Mouse (Mus musculus): ENCODE measurements around the gene Mip. TPM values are rescaled to one million over a fixed set of nuclear protein-coding genes. Genes with fewer than 3 reads are reported as not detected.
"Not testable (repeated sequence)": the region's sequence is repeated elsewhere in the genome, so short reads cannot be mapped to it uniquely, and the experiment has no call there.

Gene Mip
- polyA plus RNA-seq, 1 experiment from 2014 or later, result not detected

DNA sequence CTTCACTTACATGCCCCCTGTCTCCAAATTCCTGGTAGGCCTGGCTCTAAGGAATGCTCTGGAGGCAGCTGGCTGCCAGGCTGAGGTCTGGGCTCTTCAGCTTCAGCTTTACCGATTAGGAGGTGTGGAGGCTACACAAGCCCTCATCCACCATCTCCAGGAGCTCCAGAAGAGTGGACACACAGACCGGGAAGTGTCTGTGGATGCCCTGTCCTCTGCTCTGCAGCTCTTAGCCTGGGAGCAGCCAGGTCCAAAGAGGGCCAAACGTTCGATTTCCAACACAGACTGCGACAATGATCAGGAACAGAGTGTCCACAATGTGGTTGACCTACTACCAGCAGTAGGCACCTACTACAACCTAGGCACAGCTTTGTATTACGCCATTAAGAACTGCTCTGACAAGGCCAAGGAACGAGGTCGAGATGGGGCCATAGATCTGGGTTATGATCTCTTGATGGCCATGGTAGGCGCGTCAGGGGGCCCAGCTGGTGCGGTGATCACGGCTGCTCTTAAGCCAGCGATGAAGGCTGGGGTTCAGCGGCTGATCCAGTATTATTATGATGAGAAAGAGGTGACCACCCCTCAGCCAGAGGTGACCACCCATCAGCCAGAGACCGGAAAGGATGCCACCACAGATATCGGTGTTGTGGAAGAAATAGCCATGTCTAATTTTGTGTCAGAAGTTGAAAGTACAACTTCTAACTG is 43.7 kb downstream of the Mip start:
- no peak overlapping the region for H3K27ac ChIP-seq (ENCODE audit: low read depth, low read length)
- no peaks in the 10 kb centered on the region for H3K36me3 ChIP-seq (ENCODE audit: control insufficient read depth, insufficient read depth, low read length)
- H3K9ac ChIP-seq (replicated peaks; ENCODE audit: low read depth, low read length), result no peak overlapping the region
- 88% methylated on average over 16 of the region's 16 CpGs for WGBS
- no peaks in the 10 kb centered on the region for H3K9me3 ChIP-seq (ENCODE audit: control insufficient read depth, low read length)
- peaks cover 4% of the 10 kb centered on the region; the same call in 1 of the 2 replicates for H3K4me1 ChIP-seq (ENCODE audit: control insufficient read depth, insufficient read depth, low read length)
- H3K4me3 ChIP-seq (ENCODE audit: low read depth, low read length), result peak overlapping the region; percentile 69; the same call in 1 of the 2 replicates
- ATAC-seq (ENCODE audit: low read depth), result no peak
- H3K4me2 ChIP-seq (ENCODE audit: low read depth, low read length), result no peak overlapping the region; the same call in 1 of the 2 replicates
- H3K27me3 ChIP-seq (ENCODE audit: control insufficient read depth, insufficient read depth, low read length), result no peaks in the 10 kb centered on the region

DNA sequence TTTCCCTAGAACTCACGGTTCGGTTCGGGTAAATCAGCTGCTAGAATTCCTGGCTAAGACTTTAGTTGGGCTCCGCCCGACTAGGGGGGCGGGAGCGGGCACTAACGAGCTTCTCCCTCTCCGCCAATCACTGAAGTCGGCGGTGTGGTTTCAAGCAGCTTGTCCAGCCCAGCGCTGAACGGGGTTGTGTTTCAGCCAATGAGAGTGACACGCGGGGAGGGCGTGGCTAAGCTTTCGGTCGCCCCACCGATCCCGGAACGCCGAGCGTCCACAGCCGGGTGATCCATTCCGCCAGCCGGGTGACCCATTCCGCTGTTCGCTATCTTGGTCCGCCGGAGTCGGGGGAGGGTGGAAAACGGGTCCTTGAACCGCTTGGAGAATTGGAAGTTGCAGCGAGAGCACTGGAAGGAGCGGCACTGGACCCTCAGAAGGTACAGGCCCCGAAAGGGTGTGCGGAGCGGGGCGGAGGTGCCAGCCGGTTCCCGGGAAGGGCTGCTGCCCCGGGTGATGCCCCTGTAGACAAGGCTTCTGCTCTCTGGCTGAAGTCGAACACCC is 44.7 kb downstream of the Mip start, which contains the start of gene Stat2:
Stat2 (plus strand) TSS at position 273 of the 555 bp plus-strand sequence.
- WGBS, result under 1% methylated on average over 42 of the region's 43 CpGs
- Histone ChIP-seq H3K4me2 (ENCODE audit: low read depth, low read length) (peak within 1 kb of the TSS; percentile 54), H3K27ac (ENCODE audit: low read depth, low read length) (peak within 1 kb of the TSS; percentile 80), H3K9me3 (ENCODE audit: control insufficient read depth, low read length) (no peaks in the 10 kb centered on the region), H3K4me3 (ENCODE audit: low read depth, low read length) (peak within 1 kb of the TSS; percentile 69), H3K9ac (replicated peaks; ENCODE audit: low read depth, low read length) (peak within 1 kb of the TSS; percentile 61), H3K36me3 (ENCODE audit: control insufficient read depth, insufficient read depth, low read length) (no peaks in the 10 kb centered on the region), H3K4me1 (ENCODE audit: control insufficient read depth, insufficient read depth, low read length) (peaks cover 4% of the 10 kb centered on the region; the same call in 1 of the 2 replicates), H3K27me3 (ENCODE audit: control insufficient read depth, insufficient read depth, low read length) (no peaks in the 10 kb centered on the region)
- ATAC-seq (ENCODE audit: low read depth), result peak; percentile 100

DNA sequence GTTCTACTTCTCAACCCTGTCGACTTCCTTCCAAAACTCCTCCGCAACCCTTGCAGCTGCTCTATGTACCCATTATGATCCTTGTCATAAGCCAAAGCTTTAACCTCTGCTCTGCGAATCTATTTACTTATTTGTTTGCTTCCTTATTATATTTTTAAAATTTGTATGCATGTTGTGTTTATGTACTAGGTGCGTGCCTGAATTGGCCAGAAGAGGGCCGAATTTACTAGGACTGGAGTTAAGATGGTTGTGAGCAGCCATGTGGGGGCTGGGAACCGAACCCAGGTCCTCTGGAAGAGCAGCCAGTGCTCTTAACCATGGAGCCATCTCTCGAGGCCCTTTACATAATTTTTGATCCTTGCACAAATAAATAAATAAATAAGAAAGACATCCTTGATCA is 45.2 kb downstream of the Mip start:
- Histone ChIP-seq H3K9me3 (ENCODE audit: control insufficient read depth, low read length) (no peaks in the 10 kb centered on the region), H3K9ac (replicated peaks; ENCODE audit: low read depth, low read length) (peak overlapping the region; percentile 61), H3K4me3 (ENCODE audit: low read depth, low read length) (peak overlapping the region; percentile 69), H3K4me2 (ENCODE audit: low read depth, low read length) (peak overlapping the region; percentile 54), H3K27me3 (ENCODE audit: control insufficient read depth, insufficient read depth, low read length) (no peaks in the 10 kb centered on the region), H3K27ac (ENCODE audit: low read depth, low read length) (peak overlapping the region; percentile 80), H3K36me3 (ENCODE audit: control insufficient read depth, insufficient read depth, low read length) (no peaks in the 10 kb centered on the region), H3K4me1 (ENCODE audit: control insufficient read depth, insufficient read depth, low read length) (peaks cover 4% of the 10 kb centered on the region; the same call in 1 of the 2 replicates)
- 49% methylated on average over 7 of the region's 7 CpGs for WGBS
- ATAC-seq (ENCODE audit: low read depth), result no peak

DNA sequence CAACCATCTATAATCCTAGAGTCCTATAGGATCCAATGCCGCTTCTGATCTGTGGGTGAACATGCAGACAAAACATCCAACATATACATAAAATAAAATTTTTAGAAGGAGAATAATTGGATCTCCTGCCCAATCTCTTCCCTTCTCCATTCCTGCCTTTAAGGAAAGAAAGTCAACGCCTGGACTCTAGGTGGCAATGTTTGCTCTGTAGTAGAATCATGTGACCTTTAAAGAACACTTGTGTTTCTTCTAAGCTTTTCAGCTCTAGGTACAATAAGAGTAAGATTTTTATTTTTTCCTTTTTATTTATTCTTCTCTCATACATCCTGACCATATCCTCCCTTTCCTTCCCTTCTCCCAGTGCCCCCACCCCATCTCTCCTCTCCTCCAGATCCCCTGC is 46.2 kb downstream of the Mip start:
- Histone ChIP-seq H3K27me3 (ENCODE audit: control insufficient read depth, insufficient read depth, low read length) (no peaks in the 10 kb centered on the region), H3K9ac (replicated peaks; ENCODE audit: low read depth, low read length) (no peak overlapping the region), H3K9me3 (ENCODE audit: control insufficient read depth, low read length) (no peaks in the 10 kb centered on the region), H3K36me3 (ENCODE audit: control insufficient read depth, insufficient read depth, low read length) (no peaks in the 10 kb centered on the region), H3K4me1 (ENCODE audit: control insufficient read depth, insufficient read depth, low read length) (peaks cover 4% of the 10 kb centered on the region; the same call in 1 of the 2 replicates), H3K4me3 (ENCODE audit: low read depth, low read length) (no peak overlapping the region), H3K4me2 (ENCODE audit: low read depth, low read length) (no peak overlapping the region), H3K27ac (ENCODE audit: low read depth, low read length) (no peak overlapping the region)
- ATAC-seq (ENCODE audit: low read depth), result no peak
- WGBS, result 65% methylated on average over 2 of the region's 2 CpGs

DNA sequence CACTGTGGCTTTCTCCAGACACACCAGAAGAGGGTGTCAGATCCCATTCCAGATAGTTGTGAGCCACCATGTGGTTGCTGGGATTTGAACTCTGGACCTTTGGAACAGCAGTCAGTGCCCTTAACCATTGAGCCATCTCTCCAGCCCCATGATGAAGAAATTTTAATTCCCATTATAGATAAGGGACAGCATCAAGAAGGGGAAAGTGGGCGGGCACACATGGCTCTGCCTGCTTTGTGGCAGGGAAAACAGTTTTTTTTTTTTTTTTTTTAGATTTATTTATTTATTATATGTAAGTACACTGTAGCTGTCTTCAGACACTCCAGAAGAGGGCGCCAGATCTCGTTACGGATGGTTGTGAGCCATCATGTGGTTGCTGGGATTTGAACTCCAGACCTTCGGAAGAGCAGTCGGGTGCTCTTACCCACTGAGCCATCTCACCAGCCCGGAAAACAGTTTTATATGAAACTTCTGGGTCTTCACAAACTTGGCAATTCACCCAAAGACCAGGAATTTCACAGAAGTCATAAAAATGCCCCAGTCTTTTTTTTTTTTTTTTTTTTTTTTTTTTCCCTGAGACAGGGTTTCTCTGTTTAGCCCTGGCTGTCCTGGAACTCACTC is 47.3 kb downstream of the Mip start:
- not testable (repeated sequence) for H3K4me2 ChIP-seq (ENCODE audit: low read depth, low read length); H3K9me3 ChIP-seq (ENCODE audit: control insufficient read depth, low read length); H3K4me1 ChIP-seq (ENCODE audit: control insufficient read depth, insufficient read depth, low read length); H3K9ac ChIP-seq (replicated peaks; ENCODE audit: low read depth, low read length); H3K27ac ChIP-seq (ENCODE audit: low read depth, low read length); H3K27me3 ChIP-seq (ENCODE audit: control insufficient read depth, insufficient read depth, low read length); ATAC-seq (ENCODE audit: low read depth); H3K36me3 ChIP-seq (ENCODE audit: control insufficient read depth, insufficient read depth, low read length); H3K4me3 ChIP-seq (ENCODE audit: low read depth, low read length)
- 90% methylated on average over 4 of the region's 7 CpGs for WGBS

DNA sequence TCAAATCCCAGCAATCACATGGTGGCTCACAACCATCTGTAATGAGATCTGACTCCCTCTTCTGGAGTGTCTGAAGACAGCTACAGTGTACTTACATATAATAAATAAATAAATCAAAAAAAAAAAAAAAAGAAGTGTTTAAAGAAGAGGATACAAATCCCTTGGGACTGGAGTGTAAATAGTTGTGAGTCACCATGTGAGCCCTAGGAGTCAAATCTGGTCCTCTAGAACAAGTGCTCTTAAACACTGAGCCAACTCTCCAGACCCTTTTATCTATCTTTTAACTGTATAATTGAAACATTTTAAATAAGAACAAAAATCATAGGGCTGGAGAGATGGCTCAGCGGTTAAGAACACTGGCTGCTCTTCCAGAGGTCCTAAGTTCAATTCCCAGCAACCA is 49.7 kb downstream of the Mip start:
- H3K9me3 ChIP-seq (ENCODE audit: control insufficient read depth, low read length); H3K9ac ChIP-seq (replicated peaks; ENCODE audit: low read depth, low read length); H3K27ac ChIP-seq (ENCODE audit: low read depth, low read length); H3K4me2 ChIP-seq (ENCODE audit: low read depth, low read length); H3K27me3 ChIP-seq (ENCODE audit: control insufficient read depth, insufficient read depth, low read length); H3K4me3 ChIP-seq (ENCODE audit: low read depth, low read length); ATAC-seq (ENCODE audit: low read depth); H3K4me1 ChIP-seq (ENCODE audit: control insufficient read depth, insufficient read depth, low read length): not testable (repeated sequence)
- peaks cover 12% of the 10 kb centered on the region; the same call in 1 of the 2 replicates for H3K36me3 ChIP-seq (ENCODE audit: control insufficient read depth, insufficient read depth, low read length)
- 100% methylated on average over 1 of the region's 1 CpGs for WGBS

DNA sequence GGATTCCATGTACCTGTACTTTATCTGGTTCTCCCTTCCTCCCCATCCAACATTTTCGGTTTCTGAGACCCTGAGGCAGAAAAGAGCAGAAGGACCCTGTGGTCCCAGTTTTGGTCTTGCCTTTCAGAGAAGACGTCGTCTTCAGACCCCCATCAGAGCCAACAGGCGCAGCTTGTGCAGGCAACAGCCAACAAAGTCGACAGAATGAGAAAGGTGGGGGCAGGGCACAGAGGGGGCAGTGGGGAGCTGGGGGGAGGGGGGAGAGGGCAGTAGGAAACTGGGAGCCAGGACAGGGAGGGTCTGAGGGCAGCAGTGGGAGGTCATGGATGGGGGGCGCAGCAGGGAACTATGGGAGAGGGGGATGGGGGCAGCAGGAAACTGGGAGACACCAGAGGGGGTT is 52.5 kb downstream of the Mip start:
- no peak overlapping the region for H3K4me3 ChIP-seq (ENCODE audit: low read depth, low read length)

DNA sequence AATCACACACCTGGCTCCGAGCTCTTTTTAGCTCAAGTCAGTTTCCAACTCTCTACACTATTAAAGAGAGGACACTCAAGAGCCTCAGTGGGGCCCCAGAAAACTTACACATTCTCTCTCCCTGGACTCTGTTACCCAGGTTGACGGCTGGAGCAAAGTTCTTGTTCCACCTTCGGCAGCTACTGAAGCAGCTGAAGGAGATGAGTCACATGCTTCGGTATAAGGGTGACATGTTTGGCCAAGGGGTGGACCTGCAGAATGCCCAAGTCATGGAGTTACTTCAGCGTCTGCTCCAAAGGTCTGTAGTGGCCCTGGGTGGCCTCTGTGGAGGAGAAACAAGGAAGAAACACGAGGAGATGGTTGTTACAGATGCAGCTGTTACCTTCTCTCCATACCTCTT is 55.3 kb downstream of the Mip start:
- no peaks in the 10 kb centered on the region for H3K27me3 ChIP-seq (ENCODE audit: control insufficient read depth, insufficient read depth, low read length)
- no peak overlapping the region for H3K4me3 ChIP-seq (ENCODE audit: low read depth, low read length)
- H3K36me3 ChIP-seq (ENCODE audit: control insufficient read depth, insufficient read depth, low read length), result peaks cover 38% of the 10 kb centered on the region
- H3K4me1 ChIP-seq (ENCODE audit: control insufficient read depth, insufficient read depth, low read length), result no peaks in the 10 kb centered on the region
- H3K9me3 ChIP-seq (ENCODE audit: control insufficient read depth, low read length), result no peaks in the 10 kb centered on the region
- H3K9ac ChIP-seq (replicated peaks; ENCODE audit: low read depth, low read length), result no peak overlapping the region
- H3K27ac ChIP-seq (ENCODE audit: low read depth, low read length), result no peak overlapping the region
- no peak for ATAC-seq (ENCODE audit: low read depth)
- H3K4me2 ChIP-seq (ENCODE audit: low read depth, low read length), result no peak overlapping the region
- WGBS, result 90% methylated on average over 6 of the region's 6 CpGs

More for the DNA sequence above, 52.5 kb downstream of the Mip start:
- H3K4me1 ChIP-seq (ENCODE audit: control insufficient read depth, insufficient read depth, low read length), result no peaks in the 10 kb centered on the region
- no peak for ATAC-seq (ENCODE audit: low read depth)
- H3K27ac ChIP-seq (ENCODE audit: low read depth, low read length), result no peak overlapping the region
- H3K9me3 ChIP-seq (ENCODE audit: control insufficient read depth, low read length), result no peaks in the 10 kb centered on the region
- 53% methylated on average over 5 of the region's 6 CpGs for WGBS
- no peak overlapping the region for H3K4me2 ChIP-seq (ENCODE audit: low read depth, low read length)
- no peak overlapping the region for H3K9ac ChIP-seq (replicated peaks; ENCODE audit: low read depth, low read length)
- H3K27me3 ChIP-seq (ENCODE audit: control insufficient read depth, insufficient read depth, low read length), result no peaks in the 10 kb centered on the region
- peaks cover 24% of the 10 kb centered on the region for H3K36me3 ChIP-seq (ENCODE audit: control insufficient read depth, insufficient read depth, low read length)
